In the genomic region with DNA sequence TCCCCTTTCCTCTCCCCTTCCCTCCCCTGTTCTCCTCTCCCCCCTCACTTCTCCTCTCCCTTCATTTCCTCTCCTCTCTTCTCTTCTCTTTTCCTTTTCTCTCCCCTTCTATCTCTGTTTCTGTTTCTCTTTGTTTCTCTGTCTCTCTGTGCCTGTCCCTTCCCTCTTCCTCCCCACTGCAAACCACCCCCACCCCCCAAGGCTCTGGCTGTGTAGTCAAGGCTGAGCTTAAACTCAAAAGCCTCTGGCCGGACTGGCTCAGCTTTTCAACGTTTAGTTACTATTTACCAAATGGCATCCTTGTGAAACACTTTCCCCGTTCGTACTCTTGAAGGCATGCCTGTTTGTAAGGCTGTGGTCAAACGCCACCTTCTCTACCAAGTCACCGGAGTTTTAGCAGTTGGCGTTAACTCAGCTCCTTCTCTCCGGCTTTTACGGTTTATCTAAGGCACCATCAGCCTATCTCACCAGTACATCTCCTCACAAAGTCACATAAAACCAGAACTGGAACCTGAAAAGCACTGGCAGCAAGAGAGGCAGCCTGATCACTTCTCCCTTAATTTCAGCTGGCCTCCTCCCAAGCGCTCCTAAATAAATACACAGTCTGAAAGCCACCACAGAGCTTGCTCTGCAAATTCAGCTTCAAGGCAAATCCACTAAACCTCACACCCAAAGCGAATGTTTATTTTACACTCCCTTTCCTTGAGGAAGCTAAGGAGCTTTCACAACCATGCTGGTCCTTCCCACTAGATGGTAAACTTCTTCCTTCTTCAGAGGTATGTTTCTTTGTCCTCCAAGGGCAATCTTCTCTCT, we compare ENCODE assay signal across 8 mouse cellular contexts. TPM values are rescaled to one million over a fixed set of nuclear protein-coding genes. Genes with fewer than 3 reads are reported as not detected.
DNase-seq lines count a peak whose midpoint lies in the region; ATAC-seq and TF ChIP-seq lines count a peak whose summit lies in the region.
"Had no signal": no experiment of that assay in that cellular context is flagged by ENCODE, and none has a peak within 500 bp of the region (broad histone marks: within the 10 kb centered on the region; RNA-seq: fewer than 3 reads in every experiment).

No protein-coding gene starts in this region.

- ATAC-seq in heart, embryonic 15.5 days (replicated peaks; ENCODE audit: insufficient number of reproducible peaks, insufficient read depth, low FRiP score, low read depth), result no peak

- DNase-seq in right cerebral cortex, postnatal 4 days, result peak; percentile 15
- no peak for DNase-seq in right cerebral cortex, postnatal 36 days (ENCODE audit: low spot score in 2 of 2)
- DNase-seq in layer of hippocampus, adult 9-11 months, result peak; percentile 4
- DNase-seq in cerebellum, postnatal 36 days, result no peak
- DNase-seq in spleen, adult 12 weeks (ENCODE audit: low spot score), result no peak

- H3K9me3 ChIP-seq in heart, embryonic 15.5 days (replicated peaks), result no peaks in the 10 kb centered on the region; the same call in 1 of the 2 replicates

- peak overlapping the region; percentile 22 for H3K4me3 ChIP-seq in heart, embryonic 15.5 days
- H3K4me3 ChIP-seq in myocyte, result no peak overlapping the region

- TF ChIP-seq POLR2A in myocyte (IDR thresholded peaks at IDR 0.05; ENCODE audit: insufficient read length, low read depth), result no peak

- no peak overlapping the region for H3K9ac ChIP-seq in heart, embryonic 15.5 days
- H3K9ac ChIP-seq: liver, embryonic 14.5 days had no signal

- H3K27ac ChIP-seq in heart, embryonic 15.5 days, result no peak overlapping the region
- H3K27ac ChIP-seq: liver, embryonic 14.5 days had no signal

- no peak overlapping the region for H3ac ChIP-seq in myocyte (ENCODE audit: control insufficient read depth, insufficient read length)

- no peaks in the 10 kb centered on the region for H3K79me2 ChIP-seq in myocyte (ENCODE audit: control insufficient read depth, insufficient read depth)

- H3K36me3 ChIP-seq in heart, embryonic 15.5 days, result no peaks in the 10 kb centered on the region
- no peaks in the 10 kb centered on the region for H3K36me3 ChIP-seq in myocyte (ENCODE audit: control insufficient read depth, insufficient read depth)

- H3K4me2 ChIP-seq in heart, embryonic 15.5 days, result peak overlapping the region; percentile 49
- peak overlapping the region; percentile 35 for H3K4me2 ChIP-seq in myocyte (ENCODE audit: low read depth)

- H3K27me3 ChIP-seq in heart, embryonic 15.5 days, result no peaks in the 10 kb centered on the region
- peaks cover 18% of the 10 kb centered on the region for H3K27me3 ChIP-seq in myocyte (ENCODE audit: control insufficient read depth, insufficient read depth, insufficient read length)

- H3K4me1 ChIP-seq in heart, embryonic 15.5 days (replicated peaks), result no peaks in the 10 kb centered on the region; the same call in 1 of the 2 replicates

- 13% methylated on average over 11 of the region's 11 CpGs for WGBS in heart, embryonic 15.5 days

TF ChIP-seq in myocyte, 11 proteins besides CTCF, POLR2A, EP300 and RAD21:
- TF ChIP-seq REST (IDR thresholded peaks at IDR 0.05; ENCODE audit: insufficient read depth, insufficient read length), result no peak
- TF ChIP-seq USF1 (IDR thresholded peaks at IDR 0.05; ENCODE audit: low read depth), result no peak
- TF ChIP-seq SRF (IDR thresholded peaks at IDR 0.05; ENCODE audit: control insufficient read depth, insufficient read length, low read depth), result no peak
- TF ChIP-seq TCF12 (IDR thresholded peaks at IDR 0.05; ENCODE audit: insufficient read depth, poor library complexity, severe bottlenecking), result no peak
- no peak for TF ChIP-seq MAX (IDR thresholded peaks at IDR 0.05; ENCODE audit: low read depth)
- TF ChIP-seq MYOD1 (IDR thresholded peaks at IDR 0.05; ENCODE audit: control insufficient read depth in 1 of 3, insufficient read length in 2 of 3, low read depth in 2 of 3), result no peak
- TF ChIP-seq TCF3 (IDR thresholded peaks at IDR 0.05; ENCODE audit: insufficient read length, low read depth), result no peak
- no peak for TF ChIP-seq MYOG (IDR thresholded peaks at IDR 0.05; ENCODE audit: control insufficient read depth in 1 of 3, insufficient read depth in 1 of 3, insufficient read length in 2 of 3, low read depth in 2 of 3)
- no peak for TF ChIP-seq POLR2AphosphoS2 (IDR thresholded peaks at IDR 0.05; ENCODE audit: insufficient read length, low read depth)
- TF ChIP-seq E2F4 (IDR thresholded peaks at IDR 0.05; ENCODE audit: insufficient read depth), result no peak
- TF ChIP-seq CEBPB (IDR thresholded peaks at IDR 0.05; ENCODE audit: insufficient read depth, poor library complexity, severe bottlenecking), result no peak

RNA-seq across cellular contexts. Expression of a gene that starts 19.4 kb away (rescaled TPM):
- not detected in 2 replicates for polyA plus RNA-seq in heart, embryonic 15.5 days (2015; fragmentation: Nextera tagmentation; extraction: Ambion mirVana)
- polyA plus RNA-seq in myocyte (2012; fragmentation: generic; extraction: Trizol), result not detected
- polyA plus RNA-seq: liver, embryonic 14.5 days had no signal

Comparison
In these comparisons a context has a peak if more than half of its experiments do, and no peak if none do; other contexts are left out.
1. DNase-seq: peak in right cerebral cortex, postnatal 4 days (single experiment) and layer of hippocampus, adult 9-11 months (single experiment); none in right cerebral cortex, postnatal 36 days (0 of 2), cerebellum, postnatal 36 days (0 of 2) and spleen, adult 12 weeks (single experiment).